Mouse (Mus musculus) small intestine, adult 10 weeks (tissue): Measurements from ENCODE around the gene Gm14862. TPM values are rescaled to one million over a fixed set of nuclear protein-coding genes. Genes with fewer than 3 reads are reported as not detected.

ENCODE experiments used
- polyA plus RNA-seq: library from polyadenylated mRNA; stranded (reverse); fragments of 350-450 nt; fragmentation: Illumina TruSeq; extraction: RNeasy Lipid Tissue Mini Kit (QIAGEN cat#74804); gene quantifications from one replicate; pipeline ENCODE4 v1.2.3, GENCODE M21; 2014; ENCODE audit warnings: low replicate concordance

Gene Gm14862
- not detected for polyA plus RNA-seq

GRCm38 (mm10) chrX:9256766-9257165 lies at the start of gene Gm14862:
Gene Gm14862 (minus strand): TSS chrX:9256899.

GRCm38 (mm10) chrX:9283464-9283863 lies 26.8 kb upstream of the Gm14862 start, which contains the start of gene H2al1m:
Gene H2al1m (plus strand): TSS chrX:9283764.

GRCm38 (mm10) chrX:9272460-9273361 lies 16.0 kb upstream of the Gm14862 start, which contains the start of gene Xk:
Gene Xk (plus strand): TSS chrX:9272756.

Other genes starting within 250 kb of the Gm14862 start
- not detected for gene Fthl17e, start 223.4 kb downstream of the Gm14862 start, polyA plus RNA-seq
- gene Fthl17f, start 193.9 kb downstream of the Gm14862 start, polyA plus RNA-seq, result not detected
- gene 4930402K13Rik, start 152.3 kb downstream of the Gm14862 start, polyA plus RNA-seq, result not detected
- 0.45 TPM for gene Lancl3, start 57.0 kb downstream of the Gm14862 start, polyA plus RNA-seq
- gene Xk, start 15.9 kb upstream of the Gm14862 start, polyA plus RNA-seq, result 26.5 TPM
- not detected for gene H2al1m, start 26.9 kb upstream of the Gm14862 start, polyA plus RNA-seq
- not detected for gene H2al1k, start 93.7 kb upstream of the Gm14862 start, polyA plus RNA-seq
- 28.4 TPM for gene Cybb, start 230.9 kb upstream of the Gm14862 start, polyA plus RNA-seq